Mouse (Mus musculus) urinary bladder, postnatal 25 days (tissue): ENCODE data around the gene Slco6d1.
"Not testable (repeated sequence)": the region's sequence is repeated elsewhere in the genome, so short reads cannot be mapped to it uniquely, and the experiment has no call there.

ENCODE experiments used
- DNase-seq: peaks from one replicate; pipeline ENCODE4 v3.0.0; 2022; ENCODE audit warnings: low spot score

Slco6d1 gene

DNA sequence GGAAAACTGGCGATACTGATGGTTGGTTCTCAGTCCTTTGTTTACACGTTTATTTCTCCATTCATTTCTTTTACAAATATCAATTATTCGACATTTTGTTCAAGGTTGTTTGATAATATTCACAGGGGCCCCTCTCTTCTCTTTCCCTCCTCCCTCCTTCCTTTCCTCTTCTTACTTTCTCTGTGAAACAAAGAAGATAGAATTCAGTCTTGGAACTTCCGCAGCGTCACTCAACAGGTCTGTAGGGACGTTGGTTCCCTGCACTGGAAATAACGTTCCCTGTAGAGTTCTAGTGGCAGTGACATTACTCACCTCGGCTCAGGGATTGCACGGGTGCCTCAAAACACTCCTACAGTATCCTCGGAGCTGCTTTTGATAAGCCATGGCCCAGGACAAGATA, at the start of gene Slco6d1:
Gene Slco6d1, plus strand, starts transcription at position 301 of the 400 bp plus-strand sequence.
- no peak for DNase-seq

- no peak for DNase-seq
Observed at GRCm38 (mm10) chr1:98392001-98392400, 28.9 kb upstream of the Slco6d1 start.

DNA sequence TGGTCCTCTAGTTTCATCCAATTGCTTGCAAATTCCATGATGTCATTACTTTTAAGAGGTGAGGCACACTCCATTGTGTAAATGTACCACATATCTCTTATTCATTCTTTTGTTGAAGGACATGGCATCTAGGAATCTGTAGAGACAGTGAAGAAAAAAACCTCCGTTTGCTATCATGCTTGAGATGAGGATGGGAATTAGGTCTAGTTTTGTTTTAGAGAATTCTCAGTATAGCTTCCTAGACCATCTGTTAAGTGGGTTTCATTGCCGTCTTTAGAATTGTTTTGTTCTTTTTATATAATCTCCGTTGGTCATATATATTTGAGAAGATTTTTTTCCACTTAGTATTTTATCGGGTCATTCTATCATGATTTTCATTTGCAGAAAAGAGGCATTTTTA, 27.0 kb downstream of the Slco6d1 start:
- no peak for DNase-seq

- DNase-seq: not testable (repeated sequence)
Observed at GRCm38 (mm10) chr1:98459224-98459623, 38.3 kb downstream of the Slco6d1 start.

DNA sequence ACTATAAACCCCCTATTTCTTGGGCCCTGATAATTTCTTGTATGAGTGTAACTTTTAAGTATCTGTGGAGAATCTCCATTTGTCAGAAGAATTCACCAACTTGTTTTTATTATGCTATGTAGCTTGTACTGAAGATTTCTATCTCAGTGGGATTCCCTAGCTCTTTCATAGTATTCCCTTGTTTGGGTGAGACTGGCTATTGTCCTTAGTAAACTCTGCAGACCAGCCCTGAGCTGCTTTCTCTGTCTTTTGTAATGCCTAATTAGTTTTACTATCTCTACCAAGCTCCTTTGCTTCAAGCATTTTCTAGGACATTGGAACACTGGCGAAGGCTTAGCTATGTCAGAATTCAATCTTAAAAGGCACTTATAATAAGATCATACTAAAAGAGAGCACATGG, 55.5 kb downstream of the Slco6d1 start:
- DNase-seq: not testable (repeated sequence)

- no peak for DNase-seq
Observed at GRCm38 (mm10) chr1:98479243-98479642, 58.3 kb downstream of the Slco6d1 start.

DNA sequence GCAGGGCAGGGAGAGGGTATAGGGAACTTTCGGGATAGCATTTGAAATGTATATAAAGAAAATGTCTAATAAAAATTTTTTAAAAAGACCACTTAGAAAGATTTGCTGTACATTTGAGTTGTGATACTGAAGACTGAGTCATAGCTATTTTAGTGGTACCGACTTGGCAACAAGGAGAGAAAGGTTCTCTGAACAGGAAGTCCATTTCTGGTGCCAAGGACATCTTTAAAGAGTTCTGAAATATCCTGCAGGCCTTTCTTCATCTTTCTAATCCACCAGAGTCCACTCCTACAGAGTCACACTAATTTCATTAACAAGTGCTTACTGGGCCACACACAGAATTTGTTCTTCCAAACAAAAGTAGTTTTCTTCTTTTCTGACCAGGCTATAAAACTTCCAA, 85.1 kb downstream of the Slco6d1 start:
- DNase-seq: no peak

DNA sequence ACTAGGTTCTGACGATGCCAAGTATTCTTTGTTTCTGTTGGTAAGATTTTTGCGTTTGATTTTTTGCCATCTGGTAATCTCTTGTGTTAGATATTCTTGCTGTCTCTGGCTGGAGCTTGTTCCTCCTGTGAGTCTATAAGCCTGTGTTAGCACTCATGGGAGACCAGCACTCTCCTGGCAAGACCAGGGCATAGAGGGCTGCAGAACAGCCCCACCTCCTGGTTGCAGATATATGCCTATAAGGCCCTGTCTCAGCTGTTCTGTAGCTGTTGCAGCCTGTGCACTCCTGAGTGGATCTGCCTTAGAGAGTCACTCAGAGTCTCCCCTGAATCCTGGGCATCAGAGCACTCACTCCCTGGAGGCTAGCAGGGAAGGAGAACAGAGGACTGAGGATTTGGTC, 102.1 kb downstream of the Slco6d1 start:
- no peak for DNase-seq

- no peak for DNase-seq
Observed at GRCm38 (mm10) chr1:98523537-98523936, 102.6 kb downstream of the Slco6d1 start.

DNA sequence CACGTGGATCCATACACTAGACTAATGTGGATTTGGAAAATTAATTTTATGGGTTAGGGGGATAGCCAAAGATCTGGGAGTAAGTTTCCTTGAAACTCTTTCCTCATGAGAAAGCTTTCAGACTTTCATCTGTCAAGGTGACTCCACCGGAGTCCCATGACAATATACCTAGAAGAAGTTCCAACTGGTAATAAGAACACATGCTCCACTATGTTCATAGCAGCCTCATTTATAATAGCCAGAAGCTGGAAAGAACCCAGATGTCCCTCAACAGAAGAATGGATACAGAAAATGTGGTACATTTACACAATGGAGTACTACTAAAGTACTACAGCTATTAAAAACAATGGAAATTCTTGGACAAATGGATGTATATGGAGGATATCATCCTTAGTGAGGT, 107.4 kb downstream of the Slco6d1 start:
- not testable (repeated sequence) for DNase-seq

DNA sequence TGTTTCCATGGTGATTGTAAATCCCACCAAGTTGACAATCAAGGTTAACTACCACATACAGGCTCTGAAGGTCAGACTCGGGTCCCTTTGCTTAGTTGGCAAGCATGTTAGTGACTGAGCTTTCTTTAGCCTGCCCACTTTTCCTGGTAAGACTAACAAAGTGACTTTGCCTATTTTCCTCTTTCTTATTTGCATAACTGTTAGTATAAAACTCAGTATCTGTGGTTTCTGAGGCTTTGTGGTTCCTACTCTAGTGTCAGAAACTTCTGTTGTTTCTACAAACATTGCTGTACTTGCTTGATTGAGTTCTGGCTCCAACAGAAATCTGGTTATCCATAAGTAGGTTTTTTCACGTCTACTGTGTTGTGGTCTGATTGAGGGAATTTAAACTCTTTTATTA, 124.4 kb downstream of the Slco6d1 start:
- no peak for DNase-seq

GRCm38 (mm10) chr1:98554388-98554787, 133.5 kb downstream of the Slco6d1 start:
- no peak for DNase-seq

- DNase-seq: no peak
Observed at GRCm38 (mm10) chr1:98565701-98566100, 144.8 kb downstream of the Slco6d1 start.
